Mouse (Mus musculus) heart, postnatal 0 days (tissue): ENCODE measurements around the gene Farp1.

Experiments used
- CTCF ChIP-seq: IDR thresholded peaks from 2 replicates; pipeline ENCODE4 v1.5.1; 2016; ENCODE audit warnings: antibody characterized with exemption, control low read depth, low read depth
- EP300 ChIP-seq: IDR thresholded peaks from 2 replicates; pipeline ENCODE4 v1.6.1; 2016; ENCODE audit warnings: antibody characterized with exemption, low read depth

DNA sequence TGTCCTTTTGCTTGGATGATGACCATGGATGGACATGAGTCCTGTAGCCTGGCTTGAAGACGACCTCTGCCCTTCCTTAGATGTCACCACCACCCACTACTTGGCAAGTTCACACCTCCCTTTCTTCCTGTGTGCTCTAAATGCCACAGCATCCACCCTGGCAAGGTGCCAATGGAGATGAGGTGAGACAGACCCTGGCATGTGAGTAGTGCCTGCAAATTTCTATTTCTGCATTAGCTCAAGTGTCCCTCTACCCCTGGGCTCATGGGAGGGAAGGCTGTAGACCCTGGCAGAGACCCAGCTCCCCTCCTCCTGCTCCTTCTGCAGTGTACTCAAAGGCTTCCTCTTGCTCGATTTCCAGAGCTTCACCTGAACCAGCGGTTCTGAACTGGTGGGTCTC, 279.9 kb downstream of the Farp1 start:
- TF ChIP-seq CTCF: no peak
- no peak for TF ChIP-seq EP300
